Mouse (Mus musculus) B cell, adult 2 months (primary cell): ENCODE data around the gene Prkn.
"Not testable (repeated sequence)": the region's sequence is repeated elsewhere in the genome, so short reads cannot be mapped to it uniquely, and the experiment has no call there.

Experiments used
- DNase-seq, 2 experiments: peaks; one replicate each; pipeline ENCODE4 v3.0.0; 2022

Gene Prkn

GRCm38 (mm10) chr17:11156119-11156518 is 315.9 kb downstream of the Prkn start:
- DNase-seq: no peak

DNA sequence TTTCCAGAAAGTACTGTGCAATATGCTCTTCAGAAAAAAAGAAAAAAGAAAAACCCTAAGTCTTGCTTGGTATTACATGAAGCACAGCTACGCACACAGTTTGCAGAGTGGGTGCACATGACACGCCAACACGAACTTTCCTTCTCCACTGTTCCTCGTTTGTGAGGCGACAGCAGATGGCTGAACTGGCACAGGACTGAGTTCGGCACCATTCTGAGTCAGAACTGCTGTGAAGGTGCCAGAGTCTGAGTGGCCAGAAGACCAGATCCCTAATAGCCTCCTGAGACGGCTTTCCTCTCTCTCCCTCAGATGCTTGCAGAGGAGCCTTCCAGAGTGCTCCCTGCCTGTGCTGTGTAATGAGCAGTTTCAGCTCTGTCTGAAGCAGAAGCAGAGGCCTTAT is 317.4 kb downstream of the Prkn start:
- DNase-seq: no peak

DNA sequence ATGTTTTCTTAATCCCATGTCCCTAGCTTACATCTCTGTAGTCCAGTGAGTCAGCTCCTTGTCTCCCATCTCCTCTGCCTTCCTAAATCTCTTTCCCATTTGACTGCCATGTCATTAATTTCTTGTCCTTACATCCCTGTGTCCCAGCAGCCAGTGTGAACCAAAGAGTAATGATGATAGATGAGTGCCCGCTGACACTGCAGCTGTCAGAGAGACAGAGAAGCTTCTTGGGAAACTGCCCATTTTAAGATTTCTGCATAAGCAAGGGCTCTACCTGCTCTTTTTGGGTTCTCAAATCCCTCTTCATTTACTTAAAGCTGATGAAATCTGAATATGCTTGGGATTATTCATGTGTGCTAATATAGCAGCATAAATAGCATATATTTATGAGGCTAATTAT is 321.3 kb downstream of the Prkn start:
- DNase-seq: no peak

- DNase-seq: no peak
These were observed 322.6 kb downstream of the Prkn start for GRCm38 (mm10) chr17:11162770-11163169.

- DNase-seq: no peak
These were observed 347.2 kb downstream of the Prkn start for GRCm38 (mm10) chr17:11187356-11187755.

DNA sequence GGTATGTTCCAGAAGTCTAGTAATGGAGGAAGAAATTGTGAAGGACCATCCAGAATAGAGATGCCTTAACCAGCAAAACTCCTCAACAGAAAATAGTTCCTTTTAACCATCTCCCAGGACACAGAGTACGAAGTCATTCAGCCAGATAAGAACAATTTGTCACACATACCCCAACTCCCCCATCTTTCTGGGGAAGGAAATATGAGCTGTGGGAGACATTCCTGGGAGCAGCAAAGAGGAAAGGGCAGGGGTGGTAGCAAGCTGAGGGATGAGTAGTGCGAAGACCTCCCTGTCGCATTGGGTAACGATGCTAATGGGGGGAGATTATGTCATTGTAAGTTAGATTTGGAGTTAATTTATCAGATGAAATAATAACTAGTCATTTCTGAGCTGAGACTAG is 348.3 kb downstream of the Prkn start:
- no peak for DNase-seq

GRCm38 (mm10) chr17:11190306-11190705 is 350.1 kb downstream of the Prkn start:
- no peak for DNase-seq

- no peak for DNase-seq
These were observed 357.9 kb downstream of the Prkn start for GRCm38 (mm10) chr17:11198134-11198533.

- not testable (repeated sequence) for DNase-seq
These were observed 368.9 kb downstream of the Prkn start for GRCm38 (mm10) chr17:11209063-11209462.

DNA sequence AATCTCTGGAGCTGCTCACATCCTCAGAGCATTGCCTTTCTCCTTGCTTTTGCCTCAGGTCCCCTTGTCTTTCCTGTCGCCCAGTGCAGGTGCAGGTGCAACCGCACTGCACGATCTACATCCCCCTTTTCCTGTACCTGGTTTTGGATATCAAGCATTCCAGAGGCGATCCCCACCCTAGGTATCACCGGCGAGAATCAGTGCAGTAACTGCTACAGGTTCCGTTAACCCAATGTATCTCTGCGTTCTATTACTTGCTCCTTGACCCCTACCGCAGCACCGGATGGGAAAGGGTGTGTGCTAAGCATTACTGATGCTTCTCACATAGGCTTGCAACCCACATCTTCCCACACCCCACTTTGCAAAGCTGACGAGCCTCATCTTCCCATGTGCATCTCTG is 370.8 kb downstream of the Prkn start:
- no peak for DNase-seq

DNA sequence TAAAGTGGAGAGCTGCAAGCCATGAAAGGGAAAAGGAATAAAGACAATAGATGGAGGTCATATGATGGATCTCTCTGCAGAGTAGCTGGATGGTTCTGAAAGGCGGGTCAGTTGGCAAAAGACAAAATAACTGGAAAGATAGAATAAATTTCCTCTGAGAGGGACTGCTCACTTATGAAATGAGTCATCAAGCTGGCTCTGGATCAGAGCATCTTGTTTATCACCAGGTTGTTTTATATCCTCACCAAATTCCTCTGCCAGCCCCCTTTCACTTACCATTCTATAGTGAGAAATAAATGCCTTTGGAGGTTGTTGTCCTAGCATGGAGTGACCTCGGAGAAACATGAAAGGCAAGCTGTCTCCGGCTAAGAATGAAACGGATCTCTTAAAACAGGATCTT is 371.4 kb downstream of the Prkn start:
- DNase-seq: no peak

DNA sequence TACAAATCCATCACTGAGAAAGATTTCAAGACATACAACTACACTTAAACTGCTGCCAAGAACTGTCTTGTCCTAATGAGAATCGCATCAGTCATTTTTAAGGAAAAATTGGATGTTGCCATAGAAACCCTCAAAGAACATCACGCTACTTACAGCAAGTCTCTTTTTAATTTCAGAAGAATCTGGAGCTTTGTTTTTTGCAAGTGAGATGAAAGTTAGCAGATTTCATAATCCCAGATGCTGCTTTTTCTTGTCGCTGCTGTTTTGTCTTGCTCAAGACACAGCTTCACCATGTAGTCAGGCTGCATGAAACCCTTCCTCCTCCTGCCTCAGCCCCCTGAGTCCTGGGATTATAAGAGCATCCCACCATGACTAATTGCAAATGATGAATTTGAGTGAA is 373.5 kb downstream of the Prkn start:
- DNase-seq: no peak

DNA sequence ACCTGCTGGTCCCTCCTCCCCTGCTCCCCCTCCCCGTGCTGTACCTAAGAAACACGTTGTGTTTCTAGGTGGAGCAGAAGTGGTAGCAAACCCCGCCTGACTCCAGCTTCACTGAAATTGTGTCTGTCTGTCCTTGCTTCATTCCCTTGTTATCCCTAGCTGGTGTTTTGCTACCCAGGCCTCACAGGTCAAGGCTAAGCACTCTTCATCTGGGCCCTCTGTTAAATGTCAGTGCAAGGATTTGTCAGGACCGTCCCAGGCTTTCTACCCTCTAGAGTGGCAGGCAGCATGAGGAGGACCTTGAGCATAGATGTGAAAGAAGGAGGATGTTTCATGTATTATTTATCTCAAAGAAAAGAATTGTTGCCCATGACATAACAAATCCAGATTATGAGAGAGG is 388.8 kb downstream of the Prkn start:
- DNase-seq: no peak

DNA sequence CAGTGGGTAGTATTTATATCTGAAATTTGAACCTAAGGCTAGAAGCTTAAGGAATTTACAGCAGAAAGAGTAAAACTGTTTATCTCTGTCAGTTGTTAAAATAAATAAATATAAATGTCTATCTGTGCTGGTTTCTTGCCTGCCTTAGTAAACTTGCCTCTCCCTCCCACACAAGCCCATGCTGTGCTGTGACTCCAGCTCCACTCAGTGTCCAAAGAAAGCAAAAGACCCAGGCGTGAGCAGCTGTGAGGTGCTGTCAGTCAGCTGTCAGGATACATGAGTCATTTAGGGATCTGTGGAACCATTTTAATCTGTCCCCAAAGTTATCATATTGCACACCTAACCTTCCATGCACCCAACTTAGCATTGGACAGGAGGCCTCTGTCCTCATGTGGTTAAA is 389.2 kb downstream of the Prkn start:
- no peak for DNase-seq

GRCm38 (mm10) chr17:11230604-11231395 is 390.6 kb downstream of the Prkn start:
- no peak for DNase-seq

GRCm38 (mm10) chr17:11235273-11235672 is 395.1 kb downstream of the Prkn start:
- DNase-seq: no peak

DNA sequence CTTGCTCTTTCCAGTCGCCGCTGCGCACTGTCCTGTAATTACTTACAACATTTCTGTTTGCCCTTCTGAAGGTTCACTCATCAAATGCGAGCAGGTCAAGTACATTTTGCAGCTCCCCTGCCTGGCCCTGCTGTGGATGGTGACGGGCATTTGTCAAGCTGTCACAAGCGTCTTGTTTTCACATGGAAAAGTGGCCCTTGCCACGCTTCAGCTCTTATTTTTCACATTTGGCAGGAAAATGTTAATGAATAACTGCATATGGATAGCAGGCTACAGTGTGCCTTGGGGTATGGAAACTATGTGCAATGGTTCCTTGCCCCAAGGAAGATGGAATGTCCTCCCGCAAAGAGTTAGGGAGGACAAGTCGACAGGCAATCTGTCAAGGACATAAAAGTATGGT is 404.9 kb downstream of the Prkn start:
- no peak for DNase-seq

- DNase-seq: no peak
These were observed 409.0 kb downstream of the Prkn start for GRCm38 (mm10) chr17:11249216-11249615.

GRCm38 (mm10) chr17:11260663-11261062 is 420.5 kb downstream of the Prkn start:
- no peak for DNase-seq

DNA sequence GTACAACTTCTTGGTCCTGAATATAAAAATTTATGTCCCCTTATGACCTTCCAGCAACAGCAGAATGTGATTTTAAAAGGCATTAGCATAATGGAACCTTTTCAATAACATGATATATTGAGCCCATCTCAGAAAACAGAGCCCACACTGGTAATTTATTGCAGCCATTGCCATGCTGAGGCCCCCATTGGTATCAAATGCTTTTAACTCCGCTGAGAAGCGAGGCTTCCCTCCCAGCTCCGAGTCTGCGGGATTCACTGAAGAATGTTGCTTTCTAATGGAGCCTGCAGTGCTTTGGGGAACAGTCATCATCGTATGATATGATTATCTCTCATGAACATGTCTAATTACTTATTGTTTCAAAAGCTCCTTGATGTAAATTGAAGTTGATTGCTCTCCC is 421.5 kb downstream of the Prkn start:
- no peak for DNase-seq

DNA sequence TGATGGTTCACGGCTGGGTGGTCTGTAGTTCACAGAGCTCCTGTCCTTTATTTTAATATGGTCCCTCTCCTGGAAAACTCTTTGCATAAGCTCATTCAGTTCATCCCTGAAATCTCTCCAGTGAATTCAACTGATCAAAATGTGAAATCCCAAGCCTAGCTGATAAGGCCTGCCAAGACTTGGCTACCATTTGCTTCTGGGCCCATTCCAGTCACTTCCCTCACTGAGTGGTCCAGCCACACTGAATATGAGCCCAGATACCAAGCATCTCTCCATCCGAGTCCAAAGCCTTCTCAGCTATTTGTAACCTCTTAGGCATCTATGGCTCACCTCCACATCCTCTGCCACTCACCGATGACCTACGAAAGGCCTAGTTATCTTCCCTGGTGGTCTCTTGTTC is 427.8 kb downstream of the Prkn start:
- DNase-seq: no peak

DNA sequence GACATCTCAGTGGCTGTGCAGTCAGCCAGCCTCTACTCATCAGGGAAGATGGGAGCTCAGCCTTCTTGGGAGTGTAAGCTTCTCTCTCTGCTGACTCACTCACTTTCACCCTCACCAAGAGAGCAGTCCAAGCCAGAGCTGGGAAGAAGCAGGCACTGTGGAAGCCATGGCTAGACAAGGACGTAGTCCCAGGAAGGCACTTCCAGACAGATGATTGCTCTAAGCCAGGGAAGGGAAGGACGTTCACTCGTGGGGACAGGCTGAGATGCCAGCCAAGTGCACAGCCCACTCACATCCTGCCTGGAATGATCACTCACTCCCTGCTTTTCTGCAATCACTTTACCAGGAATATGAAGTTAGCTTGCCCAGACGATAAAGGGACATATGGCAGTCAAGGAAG is 430.0 kb downstream of the Prkn start:
- no peak for DNase-seq

- DNase-seq: no peak
These were observed 431.7 kb downstream of the Prkn start for GRCm38 (mm10) chr17:11271876-11272275.

DNA sequence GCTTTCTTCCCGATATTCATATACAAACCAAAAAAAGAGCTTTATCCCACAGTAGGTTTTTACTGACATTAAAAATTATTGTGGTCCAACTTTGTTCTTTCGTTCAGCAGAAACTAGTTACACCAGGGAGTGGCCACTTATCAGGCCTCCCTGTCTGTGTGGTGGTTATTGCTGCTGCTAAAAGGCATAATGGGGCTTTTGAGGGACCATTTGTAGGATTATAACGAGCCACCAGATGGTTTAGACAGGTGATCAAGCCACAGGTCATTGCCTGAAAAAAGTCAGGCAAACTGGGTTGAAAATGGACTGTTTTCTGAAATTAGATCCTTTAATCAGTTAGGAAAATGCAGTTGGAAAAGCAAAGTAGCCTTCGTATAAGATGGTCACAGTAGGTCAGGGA is 444.1 kb downstream of the Prkn start:
- DNase-seq: no peak

- no peak for DNase-seq
These were observed 450.0 kb downstream of the Prkn start for GRCm38 (mm10) chr17:11290183-11290582.
